27 mouse cellular contexts compared by ENCODE assay signal in the genomic region with DNA sequence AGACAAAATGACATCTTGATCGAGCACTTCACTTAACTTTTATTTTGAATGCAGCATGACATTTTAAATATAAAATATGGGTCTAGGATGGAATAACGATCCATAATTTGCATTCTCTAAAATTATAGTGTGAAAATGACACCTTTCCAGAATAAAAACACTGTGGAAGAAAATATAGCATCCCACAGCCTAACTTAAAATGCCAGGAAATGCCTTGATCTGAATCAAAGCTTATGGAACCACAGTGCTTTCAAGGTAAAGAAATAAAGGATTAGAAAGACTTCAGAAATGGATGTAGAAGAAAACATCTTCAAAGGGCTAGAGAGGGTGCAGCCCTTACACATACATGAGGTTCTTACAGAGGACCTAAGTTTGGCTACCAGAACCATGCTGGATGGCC.
A peak's percentile ranks its signal among the peaks of the same experiment; 100 is the strongest.
DNase-seq lines count a peak whose midpoint lies in the region; ATAC-seq and TF ChIP-seq lines count a peak whose summit lies in the region.
"Had no signal": no experiment of that assay in that cellular context is flagged by ENCODE, and none has a peak within 500 bp of the region (broad histone marks: within the 10 kb centered on the region; RNA-seq: fewer than 3 reads in every experiment).

No protein-coding gene starts in this region.

- no peak for TF ChIP-seq POLR2A in cortical plate, adult 2 months (IDR thresholded peaks at IDR 0.05; ENCODE audit: extremely low read depth, insufficient read depth, low read length)

- H3K27ac ChIP-seq in forebrain, postnatal 0 days (ENCODE audit: low read depth, low read length), result peak overlapping the region; percentile 29; the same call in 1 of the 2 replicates
- H3K27ac ChIP-seq in forebrain, embryonic 11.5 days (ENCODE audit: low read depth, low read length), result no peak overlapping the region
- H3K27ac ChIP-seq in layer of hippocampus, adult 2 months, result peak overlapping the region; percentile 83
- H3K27ac ChIP-seq in cortical plate, adult 2 months (ENCODE audit: insufficient read depth, low read length), result peak overlapping the region; percentile 97
- H3K27ac ChIP-seq: embryonic facial prominence, embryonic 10.5 days; embryonic facial prominence, embryonic 13.5 days; gastrocnemius, adult 2 months; hindbrain, embryonic 12.5 days; hindbrain, embryonic 15.5 days had no signal

- H3K4me1 ChIP-seq in forebrain, postnatal 0 days (ENCODE audit: insufficient read depth), result no peaks in the 10 kb centered on the region
- H3K4me1 ChIP-seq in forebrain, embryonic 11.5 days (replicated peaks; ENCODE audit: control insufficient read depth, insufficient read depth, low read length), result no peaks in the 10 kb centered on the region
- H3K4me1 ChIP-seq in cortical plate, adult 2 months (ENCODE audit: control insufficient read depth, insufficient read depth, low read length), result peaks cover 6% of the 10 kb centered on the region
- H3K4me1 ChIP-seq: embryonic facial prominence, embryonic 10.5 days; embryonic facial prominence, embryonic 13.5 days; hindbrain, embryonic 12.5 days; hindbrain, embryonic 15.5 days had no signal

- H3K27me3 ChIP-seq in forebrain, postnatal 0 days (ENCODE audit: insufficient read depth, low read length), result no peaks in the 10 kb centered on the region
- H3K27me3 ChIP-seq in forebrain, embryonic 11.5 days (ENCODE audit: control insufficient read depth, insufficient read depth, low read length), result no peaks in the 10 kb centered on the region
- H3K27me3 ChIP-seq: CH12.LX; embryonic facial prominence, embryonic 13.5 days; hindbrain, embryonic 12.5 days; hindbrain, embryonic 15.5 days; Patski had no signal

- no peaks in the 10 kb centered on the region for H3K36me3 ChIP-seq in forebrain, postnatal 0 days (ENCODE audit: insufficient read depth)
- H3K36me3 ChIP-seq in forebrain, embryonic 11.5 days (ENCODE audit: control insufficient read depth, insufficient read depth, low read length), result no peaks in the 10 kb centered on the region
- H3K36me3 ChIP-seq: embryonic facial prominence, embryonic 13.5 days; hindbrain, embryonic 12.5 days; hindbrain, embryonic 15.5 days had no signal

- TF ChIP-seq CTCF in forebrain, postnatal 0 days (IDR thresholded peaks at IDR 0.05; ENCODE audit: low read depth), result no peak
- no peak for TF ChIP-seq CTCF in layer of hippocampus, adult 2 months (conservative IDR thresholded peaks at IDR 0.05)
- TF ChIP-seq CTCF in cortical plate, adult 2 months (IDR thresholded peaks at IDR 0.05; ENCODE audit: extremely low read depth, insufficient read depth, low read length), result no peak

- no peak overlapping the region for H3K4me3 ChIP-seq in forebrain, postnatal 0 days (ENCODE audit: low read depth, low read length)
- H3K4me3 ChIP-seq in forebrain, embryonic 11.5 days (ENCODE audit: low read depth, low read length), result no peak overlapping the region
- no peak overlapping the region for H3K4me3 ChIP-seq in layer of hippocampus, adult 2 months
- H3K4me3 ChIP-seq in cortical plate, adult 2 months (ENCODE audit: insufficient read depth, low read length), result no peak overlapping the region
- H3K4me3 ChIP-seq: embryonic facial prominence, embryonic 10.5 days; embryonic facial prominence, embryonic 13.5 days; erythroblast, embryonic 14.5 days; gastrocnemius, adult 2 months; hindbrain, embryonic 12.5 days; hindbrain, embryonic 15.5 days had no signal

- 65% methylated on average over 2 of the region's 2 CpGs for WGBS in forebrain, postnatal 0 days
- 87% methylated on average over 2 of the region's 2 CpGs for WGBS in forebrain, embryonic 11.5 days

- no peaks in the 10 kb centered on the region for H3K9me3 ChIP-seq in forebrain, postnatal 0 days (ENCODE audit: low read length)
- no peaks in the 10 kb centered on the region for H3K9me3 ChIP-seq in forebrain, embryonic 11.5 days (ENCODE audit: control insufficient read depth, low read length)
- H3K9me3 ChIP-seq: embryonic facial prominence, embryonic 10.5 days; embryonic facial prominence, embryonic 13.5 days; G1E; hindbrain, embryonic 12.5 days; hindbrain, embryonic 15.5 days had no signal

- no peak overlapping the region for H3K9ac ChIP-seq in forebrain, postnatal 0 days
- H3K9ac ChIP-seq in forebrain, embryonic 11.5 days (ENCODE audit: low read length), result no peak overlapping the region
- H3K9ac ChIP-seq: embryonic facial prominence, embryonic 13.5 days; hindbrain, embryonic 12.5 days; hindbrain, embryonic 15.5 days had no signal

- no peak for ATAC-seq in forebrain, postnatal 0 days
- no peak for ATAC-seq in forebrain, embryonic 11.5 days (replicated peaks; ENCODE audit: low FRiP score)
- ATAC-seq: forebrain, embryonic 14.5 days; Patski had no signal

- H3K4me2 ChIP-seq in forebrain, postnatal 0 days (ENCODE audit: low read depth), result no peak overlapping the region
- H3K4me2 ChIP-seq in forebrain, embryonic 11.5 days (ENCODE audit: low read depth, low read length, severe bottlenecking), result no peak overlapping the region
- H3K4me2 ChIP-seq: embryonic facial prominence, embryonic 13.5 days; heart, embryonic 11.5 days; hindbrain, embryonic 12.5 days; hindbrain, embryonic 15.5 days had no signal

- peak; percentile 10 for DNase-seq in forebrain, postnatal 0 days
- DNase-seq in forebrain, embryonic 11.5 days (ENCODE audit: low spot score), result no peak
- DNase-seq in layer of hippocampus, adult 2 months (ENCODE audit: low spot score in 2 of 2), result no peak
- no peak for DNase-seq in layer of hippocampus, postnatal 10 days (ENCODE audit: low spot score in 2 of 2)
- no peak for DNase-seq in urinary bladder, postnatal 25 days (ENCODE audit: low spot score)
- no peak for DNase-seq in ovary, postnatal 14 days (ENCODE audit: low spot score)
- DNase-seq: adrenal gland, postnatal 10 days; adrenal gland, postnatal 36 days; B cell, adult 2 months; cerebellum, adult 11 months; cerebellum, adult 2 months; cerebellum, adult 9-11 months; cerebellum, postnatal 25 days; embryo, embryonic 11 days; gastrocnemius, adult 2 months; gastrocnemius, postnatal 14 days had no signal
